Mouse (Mus musculus): ENCODE data around the gene Lpo.

DNA sequence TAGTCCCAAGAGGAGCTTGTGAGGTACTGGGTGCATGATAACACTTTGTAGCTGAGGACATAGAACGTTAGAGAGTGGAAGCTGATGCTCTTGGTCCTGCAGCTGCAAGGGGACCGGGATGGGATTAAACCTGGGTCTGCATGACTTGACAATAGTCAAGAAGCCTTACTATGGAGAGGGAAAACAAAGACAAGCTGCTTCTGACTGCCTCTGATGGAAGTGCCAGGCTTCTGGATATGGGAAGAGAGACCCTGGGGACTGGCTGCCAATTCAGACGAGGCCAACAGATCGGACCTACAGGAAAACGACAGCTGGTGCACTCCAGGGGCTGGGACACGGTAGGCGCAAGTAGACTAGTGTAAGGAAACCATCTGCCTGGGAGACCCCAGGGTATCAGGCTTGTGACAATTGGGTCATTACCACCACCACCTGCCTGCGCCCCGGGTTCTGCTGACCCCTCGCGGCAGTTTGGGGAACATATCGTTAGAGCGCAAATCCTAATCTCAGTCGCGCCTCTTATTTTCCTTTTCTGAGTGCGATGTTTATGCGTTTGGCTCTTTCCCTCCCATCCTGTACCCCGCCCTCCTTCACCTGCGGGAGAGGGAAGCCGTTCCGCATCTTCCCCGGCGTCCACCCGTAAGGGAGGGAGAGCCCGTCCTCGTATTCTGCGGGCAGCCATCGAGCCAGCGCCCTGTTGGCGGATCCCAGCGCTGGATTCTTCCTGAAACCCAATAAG lies 11.2 kb downstream of the Lpo start:
- TF ChIP-seq MAFK (IDR thresholded peaks at IDR 0.05; ENCODE audit: insufficient read depth, low read depth, low read length) (no peak), ZNF384 (IDR thresholded peaks at IDR 0.05; ENCODE audit: low read depth, low read length) (no peak), ZC3H11A (IDR thresholded peaks at IDR 0.05; ENCODE audit: borderline replicate concordance, low read depth, low read length) (no peak), CHD2 (IDR thresholded peaks at IDR 0.05; ENCODE audit: low read depth, low read length) (no peak)
